Mouse (Mus musculus) layer of hippocampus, adult 9-10 months (tissue): ENCODE data around the gene Ankrd11.
A peak's percentile ranks its signal among the peaks of the same experiment; 100 is the strongest.

Experiments used
- DNase-seq: peaks from one replicate; pipeline ENCODE4 v3.0.0; 2022; ENCODE audit warnings: low spot score

Ankrd11 gene

DNA sequence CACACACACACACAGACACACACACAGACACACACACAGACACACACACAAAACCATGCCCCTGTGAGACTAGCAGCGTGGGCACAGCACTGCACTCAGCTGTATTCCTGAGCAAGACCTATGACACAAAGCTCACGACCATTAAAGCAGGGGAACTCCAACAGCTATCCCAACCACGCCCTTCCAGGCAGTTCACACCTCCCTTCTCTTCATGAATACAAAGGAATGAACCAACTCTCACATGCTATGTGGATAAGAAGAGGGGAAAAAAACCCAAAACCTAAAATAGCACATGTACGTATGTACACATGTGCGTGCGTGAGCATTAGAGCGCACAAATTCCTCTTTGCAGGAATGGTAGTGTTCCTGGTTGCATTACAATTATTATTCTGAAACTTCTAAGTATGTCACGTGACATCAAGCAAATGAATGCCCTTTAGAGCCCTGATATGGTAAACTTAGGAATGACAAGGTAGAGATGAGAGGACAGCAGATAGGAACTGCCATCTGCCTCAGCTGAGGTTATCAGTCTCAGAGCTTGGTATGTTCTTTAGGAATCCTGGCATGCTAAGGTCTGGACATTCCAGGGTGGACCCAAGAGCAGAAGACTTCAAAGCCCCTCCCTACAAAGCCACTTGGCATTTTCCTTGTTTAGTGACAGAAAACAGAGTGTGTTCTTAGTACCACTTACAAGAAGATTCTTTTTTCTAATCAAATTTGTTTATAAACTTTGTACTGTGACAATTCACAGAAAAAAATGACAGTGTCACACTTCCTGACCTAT, 115.9 kb downstream of the Ankrd11 start:
- no peak for DNase-seq

DNA sequence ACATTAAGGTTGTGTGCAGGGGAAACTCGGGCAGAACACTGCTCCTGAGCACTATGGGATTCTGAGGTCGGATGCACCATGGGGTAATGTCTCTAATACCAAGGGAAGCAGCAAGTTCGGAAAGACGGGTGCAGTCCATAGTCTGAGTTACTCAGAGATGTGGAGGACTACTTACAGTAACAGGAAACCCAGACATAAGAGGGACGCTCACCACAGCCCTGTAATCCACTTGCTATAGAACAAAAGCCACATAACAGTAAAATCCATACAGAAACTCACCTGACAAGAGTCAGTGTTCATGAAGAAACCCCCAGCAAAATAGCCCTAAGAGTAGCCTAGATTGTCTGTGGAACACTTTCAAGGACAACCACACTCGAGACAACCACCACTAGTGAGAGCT, 118.0 kb downstream of the Ankrd11 start:
- DNase-seq, result no peak

DNA sequence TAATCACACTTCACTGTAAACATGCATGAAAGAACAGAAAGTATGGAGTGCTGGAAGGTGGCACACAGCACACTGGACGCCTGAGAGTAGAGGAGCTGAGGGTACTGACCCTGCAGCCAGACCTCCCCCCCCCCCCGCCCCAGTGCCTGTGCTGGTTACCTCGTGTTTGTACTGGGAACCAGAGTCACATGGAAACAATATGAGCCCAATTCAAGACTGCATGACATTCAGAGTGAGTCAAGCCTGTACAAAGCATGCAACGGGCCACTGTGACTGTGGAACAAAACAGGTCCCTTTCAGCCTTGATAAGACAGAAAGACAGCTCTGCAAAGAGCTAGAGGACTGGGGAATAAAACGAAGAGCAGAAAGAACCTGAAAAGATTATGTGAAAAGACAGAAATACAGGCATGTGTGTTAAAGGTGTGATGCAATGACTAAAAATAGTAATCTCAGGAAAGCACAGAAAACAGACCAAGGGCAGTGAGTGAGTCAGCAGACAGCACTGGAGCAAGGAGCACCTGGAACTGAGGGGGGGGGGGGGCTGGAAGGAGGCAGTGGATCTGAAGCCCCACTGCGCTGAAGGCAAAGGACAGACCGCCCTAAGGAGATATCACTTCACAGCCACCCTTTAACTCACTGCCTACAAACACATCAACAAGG, 118.5 kb downstream of the Ankrd11 start:
- no peak for DNase-seq

DNA sequence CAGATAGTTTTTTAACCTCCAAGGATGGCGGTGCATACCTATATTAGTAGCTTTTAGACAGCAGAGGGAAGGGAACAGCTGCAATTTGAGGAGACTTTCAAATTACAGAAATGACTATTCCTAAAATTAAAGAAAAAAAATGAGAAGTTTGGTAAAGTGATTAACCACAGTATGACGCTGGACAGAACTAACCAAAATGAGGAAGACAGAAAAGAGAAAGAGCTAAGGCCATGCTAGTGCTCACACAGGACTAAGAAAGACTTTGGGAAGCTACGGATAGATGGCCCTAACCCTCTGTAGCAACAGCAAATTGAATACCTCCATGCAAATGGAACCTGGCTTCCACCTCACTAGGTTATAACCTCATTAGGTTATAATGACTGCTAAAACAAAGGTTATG, 119.1 kb downstream of the Ankrd11 start:
- no peak for DNase-seq

DNA sequence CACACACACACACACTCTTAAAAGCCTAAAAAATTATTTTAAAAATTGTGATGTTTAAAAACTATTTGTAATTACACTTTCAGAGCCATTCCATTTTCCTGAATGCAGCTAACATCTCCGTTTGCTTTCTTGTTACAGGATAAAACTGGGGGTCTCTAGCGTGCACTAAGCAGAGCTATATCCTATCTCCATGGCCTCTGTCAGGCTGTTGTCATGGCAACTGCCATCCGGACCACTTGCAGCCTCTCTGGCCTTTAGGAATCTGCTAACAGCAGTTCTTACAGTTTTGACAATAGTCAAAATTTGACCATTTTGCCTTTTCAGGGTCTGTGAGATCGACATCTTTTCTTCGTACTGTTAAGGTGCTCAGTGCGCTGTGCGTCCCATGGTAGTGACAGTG, 121.2 kb downstream of the Ankrd11 start:
- DNase-seq, result no peak

DNA sequence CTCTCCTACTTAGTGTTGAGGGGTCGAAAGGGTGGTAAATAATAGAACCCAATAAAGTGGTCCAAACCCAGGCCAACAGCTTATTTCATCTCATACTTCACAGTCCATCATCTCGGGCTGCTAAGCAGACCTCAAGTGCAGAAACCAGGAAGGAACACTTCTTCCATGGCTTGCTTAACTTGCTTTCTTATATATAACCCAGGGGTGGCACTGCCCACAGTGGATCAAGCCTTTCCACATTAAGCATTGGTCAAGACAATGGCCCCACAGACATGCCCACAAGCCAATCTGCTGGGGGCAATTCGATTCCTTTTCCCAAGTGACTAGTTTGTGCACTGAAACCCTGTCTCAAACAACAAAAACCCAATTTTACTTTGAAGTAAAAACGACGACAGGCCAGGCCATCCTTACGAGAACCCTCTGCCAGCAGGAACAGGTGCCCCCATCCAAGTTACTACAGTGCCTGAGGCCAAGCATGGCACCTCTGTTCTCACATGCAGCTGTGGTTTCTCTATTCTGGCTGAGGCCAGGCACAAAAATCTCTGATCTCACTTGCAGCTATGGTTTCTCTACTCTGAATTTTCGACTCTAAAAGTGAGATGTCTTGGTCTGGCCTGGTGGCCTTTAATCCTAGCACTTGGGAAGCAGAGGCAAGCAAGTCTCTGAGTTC, 123.5 kb downstream of the Ankrd11 start:
- DNase-seq, result no peak

DNA sequence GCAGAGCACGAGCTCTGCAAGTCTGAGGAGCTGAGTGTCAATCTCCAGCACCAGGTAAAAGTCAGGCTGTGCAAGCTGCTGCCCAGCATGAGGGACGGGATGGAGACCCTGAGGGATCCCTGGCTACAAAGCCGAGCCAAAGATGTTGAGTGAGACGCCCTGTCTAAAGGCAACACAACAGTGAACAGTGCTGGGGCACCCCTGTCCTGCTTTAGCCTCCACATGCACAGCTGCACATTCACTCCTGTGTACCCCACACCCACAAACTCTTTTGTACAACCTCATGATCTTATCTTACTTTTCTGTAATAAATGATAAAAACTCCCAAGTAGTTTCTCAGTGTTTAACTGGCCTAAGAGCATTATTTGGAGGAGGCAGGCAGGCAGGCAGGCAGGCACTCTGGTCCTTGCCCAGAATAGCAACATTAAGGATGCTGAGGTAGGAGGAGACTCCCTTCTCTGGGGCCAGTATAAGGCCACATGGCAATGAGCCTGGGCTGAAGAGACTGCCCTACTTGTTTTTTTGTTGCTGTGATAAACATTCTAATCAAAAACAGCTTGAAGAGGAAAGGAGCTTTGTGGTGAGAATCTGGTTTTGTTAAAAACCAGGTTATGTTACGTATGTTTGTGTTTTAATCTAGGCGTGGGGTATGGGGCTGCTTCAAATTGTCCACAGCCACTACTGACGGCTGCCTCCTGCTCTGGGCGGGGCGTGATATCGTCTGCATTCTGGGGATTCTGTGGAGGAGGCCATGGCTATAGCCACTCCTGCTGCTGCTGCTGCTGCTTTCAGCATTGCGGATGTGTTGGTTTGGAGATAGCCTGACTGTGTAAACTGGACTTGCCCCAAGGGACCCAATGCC, 124.3 kb downstream of the Ankrd11 start:
- DNase-seq, result no peak

DNA sequence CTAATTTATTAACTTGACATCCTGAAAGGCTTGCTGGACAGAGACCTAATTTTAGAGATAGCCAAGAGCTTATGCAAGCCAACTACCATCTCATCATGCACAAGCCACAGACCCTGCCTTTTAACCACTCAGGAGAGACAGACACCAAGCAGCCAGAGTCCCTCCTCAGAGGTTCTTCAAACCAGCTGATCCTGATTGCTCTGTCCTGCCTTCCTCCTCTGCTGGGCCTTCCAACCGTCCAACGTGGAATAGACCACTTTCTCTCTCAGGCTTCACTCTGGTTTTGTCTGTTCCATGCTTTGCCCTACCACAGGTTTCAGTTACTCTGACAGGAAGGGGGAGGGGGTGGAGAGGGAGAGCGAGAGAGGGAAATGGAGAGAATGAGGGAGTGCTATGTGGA, 125.3 kb downstream of the Ankrd11 start:
- DNase-seq, result no peak

DNA sequence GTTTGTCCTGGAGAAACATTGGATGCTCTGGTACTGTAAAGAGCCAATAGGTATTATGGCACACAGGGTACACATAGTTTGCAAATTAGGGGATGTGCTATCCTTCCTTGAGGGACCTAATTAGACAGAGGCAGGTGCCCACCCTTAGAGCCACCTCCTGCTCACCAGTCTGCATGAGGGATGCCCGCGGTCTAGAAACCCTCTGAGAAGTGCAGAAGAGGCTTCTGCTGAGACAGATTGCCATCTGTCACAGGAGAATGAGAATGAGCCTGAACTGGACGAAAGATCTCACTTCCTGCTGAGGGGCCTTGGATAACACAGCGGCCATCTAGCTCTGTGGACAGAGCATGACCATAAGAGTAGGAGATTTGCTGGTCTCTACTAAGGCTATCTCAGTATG, 129.2 kb downstream of the Ankrd11 start:
- no peak for DNase-seq

DNA sequence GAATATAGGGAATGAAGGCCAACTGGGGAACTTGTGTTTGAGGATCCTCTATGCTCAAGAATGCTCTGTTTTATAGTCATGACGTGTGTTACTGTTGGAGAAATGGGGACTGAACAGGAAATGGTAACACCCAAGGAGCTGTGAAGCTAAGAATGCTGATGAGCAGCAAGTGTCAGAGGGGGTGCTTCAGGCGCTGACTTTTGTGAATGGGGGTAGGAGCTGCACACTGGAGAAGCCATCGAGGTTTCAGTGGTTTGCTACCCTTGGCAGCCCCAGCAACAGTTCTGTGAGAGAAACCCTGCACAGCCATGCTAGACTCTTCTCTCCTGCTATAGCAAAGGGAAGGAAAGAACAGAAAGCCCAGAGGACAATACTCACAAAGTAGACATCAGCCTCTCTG, 129.9 kb downstream of the Ankrd11 start:
- no peak for DNase-seq

DNA sequence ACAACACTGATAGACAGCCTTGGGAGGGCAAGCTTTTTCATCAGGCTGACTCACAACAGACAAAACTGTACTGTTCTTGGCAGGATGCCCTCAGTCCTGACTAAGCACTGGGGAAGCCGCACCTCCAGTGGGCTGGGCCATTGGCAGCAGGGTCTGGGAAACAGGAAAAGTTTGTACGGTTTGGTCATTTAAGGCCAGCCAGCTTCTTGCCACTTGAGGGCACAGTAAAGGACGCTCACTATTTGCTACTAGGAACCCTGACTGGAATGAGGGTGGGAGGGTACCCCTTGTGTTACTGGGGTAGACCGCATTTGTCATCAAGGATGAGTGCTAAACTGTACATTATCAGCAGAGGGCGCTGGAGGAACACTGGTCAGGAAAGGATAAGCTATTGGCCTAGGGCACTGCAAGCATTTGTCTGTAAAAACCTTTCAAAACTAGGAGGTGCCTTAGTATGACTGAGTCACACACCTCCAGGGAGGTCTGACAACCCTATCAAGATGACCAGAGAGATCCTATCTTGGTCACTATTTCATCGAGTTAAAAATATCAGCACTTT, 135.5 kb downstream of the Ankrd11 start:
- DNase-seq, result peak; percentile 95

DNA sequence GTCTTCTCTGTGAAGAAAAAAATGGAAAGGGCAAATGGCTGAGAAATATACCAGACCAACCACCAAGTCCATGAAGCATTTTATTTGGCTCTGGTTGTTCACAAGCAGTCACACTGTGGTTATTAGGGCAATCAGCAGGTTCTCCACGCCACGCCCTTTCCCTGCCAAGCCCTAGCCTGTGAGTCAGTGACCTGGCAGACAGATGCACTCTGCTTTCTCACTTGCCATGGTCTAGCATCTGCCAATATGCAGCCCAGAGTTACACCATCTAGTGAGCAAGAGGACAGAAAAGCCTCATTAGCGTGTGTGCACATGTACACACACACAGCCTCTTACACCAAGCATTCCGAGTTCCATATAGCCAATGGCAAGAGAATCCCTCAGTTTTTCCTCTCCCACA, 136.7 kb downstream of the Ankrd11 start:
- DNase-seq, result no peak

DNA sequence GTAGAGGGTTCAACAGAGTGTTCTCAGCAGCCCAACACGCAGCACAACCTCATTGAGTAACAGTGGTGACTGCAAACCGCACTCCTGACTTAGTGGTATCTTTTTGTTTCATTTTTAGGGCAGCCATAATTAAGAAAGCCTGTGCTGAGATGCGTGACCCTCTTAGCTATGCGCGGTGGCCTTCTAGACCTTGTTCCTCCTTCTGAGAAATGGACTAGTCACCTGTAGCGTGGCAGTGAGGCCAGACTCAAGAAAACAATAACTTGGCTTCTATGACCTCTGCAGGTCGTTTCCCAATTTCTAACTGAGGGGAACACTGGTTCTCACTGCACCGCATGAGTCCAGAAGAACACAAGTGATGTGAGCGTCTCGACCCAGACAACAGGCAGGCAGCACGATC, 137.6 kb downstream of the Ankrd11 start:
- DNase-seq, result no peak

DNA sequence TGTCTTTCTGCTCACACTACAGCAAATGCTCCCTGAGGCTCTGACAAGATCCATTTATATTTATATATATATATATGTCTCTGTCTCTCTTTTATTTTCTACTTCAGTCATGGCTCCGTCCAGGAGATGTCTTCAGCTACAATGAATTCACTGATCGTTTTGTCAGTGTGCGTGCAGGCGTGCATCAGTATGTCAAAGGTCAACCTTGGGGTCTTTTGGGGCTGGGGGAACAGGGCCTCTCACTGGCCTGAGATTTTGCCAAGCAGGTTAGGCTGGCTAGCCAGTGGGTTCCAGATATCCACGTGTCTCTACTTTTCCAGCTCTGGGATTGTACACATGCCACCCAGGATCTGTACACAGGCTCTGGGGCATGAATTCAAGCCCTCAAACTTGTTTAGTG, 139.1 kb downstream of the Ankrd11 start:
- DNase-seq, result no peak

DNA sequence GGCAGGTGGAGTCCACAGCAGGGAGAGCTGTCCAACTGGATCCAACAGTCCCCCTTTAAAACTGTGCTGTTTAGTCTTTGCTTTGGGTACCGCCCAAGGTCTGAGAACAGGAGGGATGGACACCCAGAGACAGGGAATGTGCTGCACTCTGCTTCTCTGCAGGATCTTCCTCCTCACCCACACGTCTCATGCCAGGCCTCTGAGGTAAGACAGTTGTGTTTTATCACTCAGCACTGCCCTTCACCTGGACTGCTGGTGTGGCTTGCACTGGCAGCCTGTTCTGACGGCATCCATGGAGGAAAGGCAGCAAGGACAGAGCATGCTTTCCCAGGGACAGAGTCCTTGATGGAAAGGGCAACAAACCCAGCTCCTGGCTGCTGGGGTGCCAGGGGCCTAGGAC, 139.5 kb downstream of the Ankrd11 start:
- DNase-seq, result no peak

DNA sequence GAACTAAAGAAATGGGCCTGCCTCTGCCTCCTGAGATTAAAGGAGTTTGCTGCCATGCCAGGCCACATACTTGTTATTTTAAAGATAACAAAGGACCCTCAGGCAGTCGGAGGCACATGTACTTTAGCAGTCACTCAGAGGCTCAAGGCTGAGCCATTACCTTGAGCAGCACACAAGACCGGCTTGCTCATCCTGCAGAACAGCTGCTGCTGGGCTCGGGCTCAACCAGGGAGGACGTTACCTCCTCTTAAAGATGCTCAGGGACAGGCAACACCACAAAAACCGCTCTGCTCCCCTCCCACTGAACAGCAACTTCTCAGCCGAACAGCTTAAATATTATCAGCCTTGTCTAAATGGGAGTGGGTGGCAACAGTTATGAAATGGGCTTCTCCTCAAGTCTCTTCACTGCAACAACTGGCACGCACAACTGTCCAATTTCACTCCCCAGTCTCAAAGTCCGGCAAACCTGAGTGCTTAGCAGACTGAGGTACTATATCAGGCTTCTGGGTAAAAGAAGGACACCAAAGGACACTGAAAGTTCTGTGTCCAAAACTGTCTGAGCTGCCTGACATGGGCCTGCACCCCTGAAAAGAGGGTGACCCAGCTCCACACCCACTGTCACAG, 140.1 kb downstream of the Ankrd11 start:
- DNase-seq, result no peak

DNA sequence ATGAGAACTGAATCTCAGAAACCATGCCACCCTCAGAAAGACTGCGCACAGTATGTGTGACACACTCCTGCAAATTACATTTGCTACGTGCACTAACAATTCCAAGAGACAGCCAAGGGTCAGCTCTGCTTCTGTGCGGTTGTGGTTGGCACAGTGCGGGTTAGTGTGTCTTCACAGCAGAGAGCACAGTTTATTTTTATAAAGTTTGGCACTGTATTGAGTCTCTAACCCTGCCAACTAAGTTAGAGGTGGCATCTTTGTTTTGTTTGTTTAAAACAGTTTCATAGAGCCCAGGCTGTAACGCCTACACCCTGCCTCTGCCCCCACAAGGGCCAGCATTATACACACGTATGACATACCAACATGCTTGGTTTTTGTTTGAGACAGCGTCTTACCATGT, 140.6 kb downstream of the Ankrd11 start:
- DNase-seq, result no peak

DNA sequence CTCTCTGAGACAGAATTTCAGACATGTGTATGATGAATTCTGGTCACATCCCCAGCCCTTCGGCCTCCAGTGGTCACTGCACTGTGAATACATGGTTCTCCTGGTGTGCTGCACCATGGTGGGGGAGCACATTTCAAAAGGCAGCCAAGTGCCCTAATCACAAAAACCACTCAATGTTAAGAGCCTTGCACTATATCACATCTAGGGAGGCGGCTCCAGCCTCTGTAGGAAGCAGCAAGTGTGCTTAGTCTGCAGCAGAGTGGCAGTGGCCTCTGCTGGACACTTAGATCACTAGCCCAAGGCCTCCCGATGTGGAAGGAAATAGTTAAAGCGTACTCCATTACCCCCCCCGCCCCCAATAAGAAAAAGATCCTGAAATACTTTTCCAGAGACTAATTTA, 143.0 kb downstream of the Ankrd11 start:
- DNase-seq, result no peak

DNA sequence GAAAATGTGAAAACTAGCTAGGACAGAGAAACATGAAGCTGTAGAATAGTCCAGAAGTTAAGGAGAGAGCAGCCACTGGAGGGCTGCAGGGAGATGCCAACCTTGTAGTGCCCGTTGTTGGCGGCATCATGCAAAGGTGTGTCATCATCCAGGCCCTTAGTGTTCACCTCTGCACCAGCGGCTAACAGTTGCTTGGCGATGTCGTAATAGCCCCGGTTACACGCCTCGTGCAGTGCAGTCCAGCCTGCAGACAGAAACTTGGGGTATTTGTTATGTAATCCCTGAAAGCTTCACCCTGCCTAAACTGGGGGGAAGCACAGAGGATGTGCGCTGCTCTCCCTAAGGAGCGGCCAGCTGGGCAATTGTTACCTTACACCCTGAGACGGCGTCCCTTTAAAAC, 143.6 kb downstream of the Ankrd11 start:
- no peak for DNase-seq

DNA sequence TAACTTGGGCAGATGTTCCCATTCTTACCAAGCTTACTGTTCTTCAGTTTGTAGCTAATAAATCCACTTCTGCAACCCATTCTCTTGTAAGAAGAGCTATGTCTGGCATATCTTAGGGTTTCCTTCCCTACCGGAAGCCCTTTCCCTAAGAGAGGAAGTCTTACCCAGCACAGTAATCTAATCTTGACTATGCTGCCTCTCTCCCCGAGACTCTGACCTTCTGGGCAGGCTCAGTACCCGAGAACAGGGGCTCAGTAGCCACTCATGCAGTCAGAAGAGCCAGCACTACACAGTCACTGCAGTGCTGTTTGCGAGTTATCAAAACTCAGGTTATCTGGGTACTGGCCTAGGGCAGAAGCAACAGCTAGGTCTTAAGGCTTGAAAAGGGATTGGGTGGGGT, 144.1 kb downstream of the Ankrd11 start:
- no peak for DNase-seq

DNA sequence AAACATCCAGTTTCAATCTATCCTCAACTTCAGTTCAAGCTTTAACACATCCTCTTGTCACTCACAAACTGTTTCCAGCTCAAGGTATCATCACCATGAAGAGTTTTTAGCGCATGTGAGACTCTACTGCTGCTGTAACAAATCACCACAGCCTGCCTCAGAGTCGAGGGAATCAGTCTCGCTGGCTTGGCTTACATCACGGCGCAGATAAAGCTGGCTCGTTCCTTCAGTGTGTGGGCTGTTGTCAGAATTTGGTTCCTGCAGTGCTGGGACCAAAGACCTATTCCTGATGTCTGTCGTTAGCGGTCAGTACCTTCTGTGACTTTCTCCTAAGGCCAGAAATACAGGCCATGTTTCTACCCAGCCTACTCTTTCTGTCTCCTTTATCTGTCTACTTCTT, 144.9 kb downstream of the Ankrd11 start:
- no peak for DNase-seq

DNA sequence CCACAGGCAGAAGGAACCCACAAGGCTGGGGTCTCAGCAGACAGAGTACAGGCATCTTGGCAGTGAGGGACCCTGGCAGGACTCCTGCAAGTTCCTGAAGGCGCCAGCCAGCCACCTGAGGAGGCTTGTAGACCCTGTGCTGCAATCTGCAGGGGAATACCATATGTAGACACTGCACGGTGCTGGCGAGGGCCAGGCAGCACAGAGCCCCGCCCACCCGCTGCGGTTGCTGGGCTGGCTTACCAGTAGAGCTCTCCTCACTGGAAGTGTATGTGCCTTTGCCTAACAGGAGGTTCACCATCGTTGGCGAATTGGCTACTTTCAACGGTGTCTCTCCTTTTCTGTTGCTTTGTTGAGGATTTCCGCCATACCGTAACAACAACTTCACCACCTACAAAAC, 145.8 kb downstream of the Ankrd11 start:
- DNase-seq, result no peak
